Mouse (Mus musculus) spleen, postnatal 14 days (tissue): Measurements from ENCODE around the gene Ccnjl.

Experiments used
- DNase-seq, 2 experiments: peaks; one replicate each; pipeline ENCODE4 v3.0.0; 2021 to 2022; ENCODE audit warnings: low spot score in 2 of 2

Ccnjl gene

GRCm38 (mm10) chr11:43528683-43529499 is at the start of gene Ccnjl:
Ccnjl (plus strand) TSS chr11:43528784.
- DNase-seq = peak in 1 of 2 experiments; percentile 12

DNA sequence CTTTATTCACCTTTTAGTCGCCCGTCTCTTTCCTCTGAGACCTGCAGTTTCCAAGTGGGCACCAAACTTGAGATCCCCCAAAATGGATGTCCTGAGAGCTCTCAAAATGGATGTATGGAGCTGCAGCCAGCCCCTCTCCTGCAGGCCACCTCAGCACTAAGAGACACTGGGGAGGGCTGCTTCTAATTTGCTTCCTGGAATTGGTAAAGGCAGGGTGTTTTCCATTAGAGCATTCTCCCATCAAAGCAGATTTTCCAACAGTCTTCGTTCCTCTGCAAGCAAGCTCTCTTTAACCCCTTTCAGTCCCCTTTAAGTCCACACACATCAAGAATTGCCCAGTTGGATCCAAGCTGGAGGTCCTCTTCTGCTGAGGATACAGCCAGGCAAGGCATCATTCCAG is 49.2 kb upstream of the Ccnjl start:
- no peak for DNase-seq

GRCm38 (mm10) chr11:43480561-43480960 is 48.0 kb upstream of the Ccnjl start:
- DNase-seq = no peak

- DNase-seq = no peak
These were observed 46.7 kb upstream of the Ccnjl start for GRCm38 (mm10) chr11:43481672-43482522.

GRCm38 (mm10) chr11:43483122-43483792 is 45.3 kb upstream of the Ccnjl start:
- DNase-seq = no peak

DNA sequence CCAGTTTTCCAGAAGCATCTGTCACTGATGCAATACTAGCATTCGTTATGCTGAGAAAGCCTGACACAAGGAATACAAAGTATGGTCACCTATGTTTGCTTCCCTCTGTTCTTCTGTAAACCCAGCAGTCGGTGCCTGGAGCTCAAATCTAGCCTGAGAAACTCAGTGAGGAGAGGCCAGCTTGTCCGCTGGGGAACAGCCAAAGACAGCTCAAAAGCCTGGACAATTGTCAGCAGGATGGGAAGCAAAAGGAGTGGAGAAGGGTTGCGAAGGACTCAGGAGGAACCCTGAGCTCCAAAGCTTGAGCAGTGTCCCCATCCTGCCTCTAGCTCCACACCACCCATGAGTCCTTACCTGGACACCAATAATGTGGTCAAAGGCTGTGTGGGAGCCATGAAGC is 44.5 kb upstream of the Ccnjl start:
- no peak for DNase-seq

GRCm38 (mm10) chr11:43484652-43485051 is 43.9 kb upstream of the Ccnjl start:
- DNase-seq = no peak

- no peak for DNase-seq
These were observed 42.7 kb upstream of the Ccnjl start for GRCm38 (mm10) chr11:43485855-43486254.

DNA sequence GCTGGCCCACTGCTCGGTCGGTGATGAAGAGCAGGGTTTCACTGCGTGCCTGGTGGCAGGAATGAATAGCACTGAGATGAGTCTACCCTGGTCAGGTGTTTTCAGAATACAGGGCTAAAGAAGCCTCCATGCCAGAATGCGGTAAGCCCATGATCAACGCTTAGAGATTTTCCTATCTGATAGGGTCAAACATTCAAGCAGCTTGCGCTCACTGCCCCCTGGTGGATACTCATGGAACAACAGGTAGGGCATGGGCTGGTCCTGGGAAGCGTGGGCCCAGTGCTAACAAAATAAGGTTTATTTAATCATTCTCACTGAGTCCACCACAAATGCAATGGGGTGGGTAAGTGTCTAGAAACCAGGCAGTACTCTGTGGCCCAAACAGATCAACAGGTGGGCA is 35.9 kb upstream of the Ccnjl start:
- DNase-seq = peak; percentile 34 to 55

GRCm38 (mm10) chr11:43493815-43494409 is 34.7 kb upstream of the Ccnjl start:
- peak in 1 of 2 experiments; percentile 50 for DNase-seq

GRCm38 (mm10) chr11:43495037-43495436 is 33.5 kb upstream of the Ccnjl start:
- DNase-seq = no peak

GRCm38 (mm10) chr11:43495532-43495931 is 33.1 kb upstream of the Ccnjl start:
- DNase-seq = no peak

DNA sequence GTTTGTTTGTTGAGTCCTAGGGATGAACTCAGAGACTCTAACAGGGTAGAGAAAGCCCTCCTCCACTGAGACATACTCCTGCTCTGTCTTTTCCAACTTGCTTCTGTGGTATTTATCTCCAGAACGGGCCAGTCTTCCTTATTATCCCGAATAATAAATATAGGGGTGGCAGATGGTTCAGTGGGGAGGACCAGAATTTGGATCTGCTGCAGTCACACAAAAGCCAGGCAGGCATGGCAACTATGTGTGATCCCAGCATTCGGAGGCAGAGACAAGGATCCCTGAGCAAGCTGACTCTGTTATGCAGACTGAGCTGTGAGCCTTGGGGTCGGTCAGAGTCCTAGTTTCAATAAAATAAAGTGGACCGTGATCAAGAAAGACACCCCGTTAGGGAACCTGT is 27.3 kb upstream of the Ccnjl start:
- no peak for DNase-seq

DNA sequence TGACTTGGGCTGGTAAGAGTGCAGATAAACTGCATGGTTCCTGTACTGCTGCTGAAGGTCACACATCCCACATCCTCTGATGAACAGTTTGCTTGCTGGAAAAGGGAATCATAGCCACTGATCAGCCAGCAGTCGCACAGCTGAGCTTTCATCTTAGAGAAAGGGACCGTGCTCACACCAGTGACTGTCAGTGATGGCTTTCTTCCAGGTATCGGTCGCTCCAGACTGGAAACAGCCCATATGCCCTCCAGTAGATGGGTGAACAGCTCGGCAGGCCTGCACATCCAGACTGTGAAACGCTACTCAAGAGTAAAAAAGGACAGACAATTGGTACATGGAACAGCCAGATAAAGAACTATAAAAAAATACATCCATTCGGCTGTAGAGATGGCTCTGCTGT is 23.4 kb upstream of the Ccnjl start:
- no peak for DNase-seq

GRCm38 (mm10) chr11:43507976-43508375 is 20.6 kb upstream of the Ccnjl start:
- no peak for DNase-seq

GRCm38 (mm10) chr11:43509878-43510277 is 18.7 kb upstream of the Ccnjl start:
- no peak for DNase-seq

- DNase-seq = no peak
These were observed 15.9 kb upstream of the Ccnjl start for GRCm38 (mm10) chr11:43512661-43513190.

GRCm38 (mm10) chr11:43516344-43517021 is 12.1 kb upstream of the Ccnjl start:
- peak in 1 of 2 experiments; percentile 21 for DNase-seq

GRCm38 (mm10) chr11:43517641-43518040 is 10.9 kb upstream of the Ccnjl start:
- DNase-seq = no peak

GRCm38 (mm10) chr11:43518086-43518485 is 10.5 kb upstream of the Ccnjl start:
- no peak for DNase-seq

DNA sequence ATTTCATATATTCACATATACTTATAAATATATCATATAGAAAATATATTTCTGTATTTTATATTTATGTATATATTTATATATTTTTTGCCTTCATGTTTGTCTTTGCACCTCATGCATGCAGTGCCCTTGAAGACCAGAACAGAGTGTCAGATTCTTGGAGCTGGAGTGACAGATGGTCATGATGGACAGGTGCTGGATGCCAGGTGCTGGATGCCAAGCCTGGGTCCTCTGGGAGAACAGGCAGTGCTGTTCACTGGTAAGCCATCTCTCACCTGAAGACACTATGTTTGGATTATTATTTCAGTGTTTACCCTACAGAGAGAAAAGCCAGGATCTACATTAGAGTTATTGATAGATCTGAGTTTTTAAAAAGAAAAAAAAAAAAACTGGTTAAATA is 9.8 kb upstream of the Ccnjl start:
- DNase-seq = no peak
